Mouse (Mus musculus) kidney, postnatal 25 days (tissue): ENCODE data around the gene Tfr2.
A peak's percentile ranks its signal among the peaks of the same experiment; 100 is the strongest.

Experiments used
- DNase-seq, 2 experiments: peaks; one replicate each; pipeline ENCODE4 v3.0.0; 2021; ENCODE audit warnings: mixed read lengths in 2 of 2

Gene Tfr2

DNA sequence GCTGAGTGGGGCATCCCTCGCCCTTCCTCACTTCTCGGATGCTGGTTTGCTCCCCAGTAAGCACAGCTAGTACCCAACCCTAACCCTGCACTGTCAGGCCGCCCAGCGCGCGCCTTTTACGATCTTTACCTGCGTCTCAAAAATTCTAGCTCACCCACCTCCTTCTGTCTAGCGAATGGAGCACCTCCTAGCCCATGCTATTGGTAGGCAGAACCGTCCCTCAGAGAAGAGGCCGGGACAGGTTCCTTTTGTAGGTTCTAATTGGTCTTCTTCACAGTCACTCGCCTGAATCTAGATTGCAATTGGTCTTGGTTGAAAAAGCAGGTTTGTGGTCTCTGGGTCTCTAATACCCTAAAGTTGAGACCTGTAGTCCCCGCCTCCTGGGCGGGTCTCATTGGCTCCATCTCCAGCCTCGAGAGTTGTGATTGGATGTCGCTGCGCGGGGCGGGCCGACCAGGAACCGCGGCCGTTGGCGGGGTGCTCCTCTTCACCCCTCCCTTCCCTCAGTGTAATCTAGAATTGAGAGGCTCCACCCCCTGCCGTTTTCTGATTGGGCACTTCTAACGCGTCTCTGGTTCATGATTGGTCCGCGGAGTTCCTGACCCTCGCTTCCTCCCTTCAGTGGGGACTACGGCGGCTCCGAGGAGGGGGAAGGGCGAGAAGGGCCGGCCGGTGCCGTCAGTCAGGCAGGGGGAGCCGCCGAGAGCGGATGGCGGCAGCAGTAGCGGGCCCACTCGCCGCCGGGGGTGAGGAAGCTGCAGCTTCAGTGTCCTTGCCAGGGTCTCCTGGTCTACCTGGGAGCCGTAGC is 59.1 kb downstream of the Tfr2 start, which contains the start of the genes Fbxo24, Lrch4 and Gm20605:
TSS of gene Fbxo24 (minus strand) at position 505 of the 808 bp plus-strand sequence.
TSS of gene Lrch4 (plus strand) at position 624 of the 808 bp plus-strand sequence.
TSS of gene Gm20605 (plus strand) at position 678 of the 808 bp plus-strand sequence.
- DNase-seq, result peak; percentile 99 to 100

DNA sequence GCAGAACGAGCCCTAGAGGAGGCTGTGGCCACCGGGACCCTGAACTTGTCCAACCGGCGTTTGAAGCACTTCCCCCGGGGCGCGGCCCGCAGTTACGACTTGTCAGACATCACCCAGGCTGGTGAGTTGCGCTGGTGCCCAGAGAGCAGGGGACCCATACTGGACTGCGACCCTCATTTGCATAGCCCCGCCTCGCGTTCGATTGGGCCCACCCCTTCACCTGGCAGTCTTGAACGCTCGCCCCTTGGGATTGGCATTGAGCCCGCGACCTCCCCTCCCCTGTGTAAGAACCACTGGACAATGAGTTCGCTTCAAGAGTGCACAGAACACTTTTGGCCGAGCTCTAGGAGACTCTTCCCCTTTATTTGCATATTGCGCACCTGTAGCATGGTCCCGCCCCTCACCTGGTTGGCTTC is 59.7 kb downstream of the Tfr2 start:
- peak; percentile 83 to 92 for DNase-seq

DNA sequence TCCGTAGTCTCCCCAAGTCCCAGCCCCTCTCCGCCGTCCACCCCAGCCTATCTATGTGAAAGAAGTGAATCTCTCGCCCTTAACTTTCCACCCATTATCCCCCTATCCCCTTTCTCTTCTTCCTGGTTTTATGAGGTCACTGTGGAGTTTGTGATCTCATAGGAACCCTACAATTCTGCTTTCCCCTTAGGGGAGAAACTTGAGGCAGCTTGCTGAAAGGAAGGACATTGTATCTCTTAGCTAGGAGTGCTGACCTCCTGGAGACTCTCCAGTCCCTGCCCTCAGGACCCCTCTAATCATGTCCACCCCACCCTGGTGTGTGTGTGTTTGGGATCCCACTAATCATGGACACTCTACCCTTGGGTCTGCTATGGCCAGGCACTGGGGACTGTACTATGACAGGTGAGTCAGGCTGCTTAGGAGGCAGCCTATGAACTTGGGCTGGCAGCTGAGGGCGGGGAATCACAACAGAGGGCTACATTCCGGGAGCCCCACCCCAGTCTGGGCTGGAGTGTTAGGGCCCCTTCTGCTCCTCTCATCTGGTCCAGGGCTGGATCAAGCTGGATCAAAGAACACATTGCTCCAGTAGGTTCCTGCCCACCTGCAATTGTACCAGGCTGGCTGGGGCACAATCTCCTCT is 60.4 kb downstream of the Tfr2 start:
- DNase-seq, result peak; percentile 65 to 90

DNA sequence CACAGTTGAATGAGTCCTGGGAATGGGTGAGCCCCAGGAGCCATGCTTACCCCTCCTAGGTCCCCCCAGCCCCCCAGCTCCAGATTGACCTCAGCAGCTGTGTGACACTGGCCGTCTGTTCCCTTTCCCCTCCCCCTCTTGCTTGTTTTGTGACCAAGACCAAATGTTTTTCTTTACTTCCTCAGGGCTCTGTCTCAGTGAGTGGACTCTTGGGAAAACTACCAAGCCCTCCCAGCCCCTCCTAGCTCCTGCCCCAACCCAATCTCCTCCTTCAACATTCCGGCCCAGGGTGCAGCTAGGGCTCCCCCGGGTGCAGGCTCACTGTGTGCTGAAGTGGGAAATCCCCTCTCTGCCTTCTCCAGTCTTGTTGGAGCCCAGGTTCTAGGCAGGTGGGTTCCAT is 61.0 kb downstream of the Tfr2 start:
- DNase-seq, result peak; percentile 59 to 82

GRCm38 (mm10) chr5:137631171-137631570 is 61.5 kb downstream of the Tfr2 start:
- peak in 1 of 2 experiments; percentile 68 for DNase-seq

- no peak for DNase-seq
Observed at GRCm38 (mm10) chr5:137631591-137631990, 62.0 kb downstream of the Tfr2 start.

- DNase-seq, result peak in 1 of 2 experiments; percentile 69
Observed at GRCm38 (mm10) chr5:137633397-137634084, 63.9 kb downstream of the Tfr2 start.
